Mouse (Mus musculus) cerebellum, postnatal 4 days (tissue): ENCODE measurements around the gene Cbx5.
"Not testable (repeated sequence)": the region's sequence is repeated elsewhere in the genome, so short reads cannot be mapped to it uniquely, and the experiment has no call there.

ENCODE experiments used
- DNase-seq, 2 experiments: peaks; one replicate each; pipeline ENCODE4 v3.0.0; 2022; ENCODE audit warnings: low spot score in 2 of 2, mixed read lengths in 1 of 2

Cbx5 gene

DNA sequence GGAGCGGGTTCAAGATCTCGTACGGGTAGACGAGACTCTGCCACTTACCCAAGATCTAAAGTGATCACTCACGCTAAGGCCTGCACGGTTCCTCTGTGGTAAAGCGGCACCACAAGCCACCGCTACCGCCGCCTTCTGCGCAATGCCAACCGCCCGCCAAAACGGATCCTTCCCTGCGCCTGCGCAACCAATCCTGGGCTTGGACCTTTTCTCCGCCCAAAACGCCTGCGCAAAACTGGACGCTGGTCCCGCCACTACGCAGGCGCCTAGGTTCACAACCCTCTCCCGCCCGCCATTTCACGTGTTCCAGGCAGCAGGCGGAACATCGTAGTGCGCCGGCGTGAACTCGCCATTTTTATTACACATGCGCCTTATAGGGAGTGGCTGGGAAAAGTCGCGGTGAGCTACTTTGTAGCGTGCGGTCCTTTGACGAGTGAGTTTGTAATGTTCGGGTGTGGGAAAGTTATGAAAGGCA is at the start of gene Cbx5:
TSS of gene Cbx5 (minus strand) at position 132 of the 475 bp plus-strand sequence.
- peak; percentile 93 to 96 for DNase-seq

DNA sequence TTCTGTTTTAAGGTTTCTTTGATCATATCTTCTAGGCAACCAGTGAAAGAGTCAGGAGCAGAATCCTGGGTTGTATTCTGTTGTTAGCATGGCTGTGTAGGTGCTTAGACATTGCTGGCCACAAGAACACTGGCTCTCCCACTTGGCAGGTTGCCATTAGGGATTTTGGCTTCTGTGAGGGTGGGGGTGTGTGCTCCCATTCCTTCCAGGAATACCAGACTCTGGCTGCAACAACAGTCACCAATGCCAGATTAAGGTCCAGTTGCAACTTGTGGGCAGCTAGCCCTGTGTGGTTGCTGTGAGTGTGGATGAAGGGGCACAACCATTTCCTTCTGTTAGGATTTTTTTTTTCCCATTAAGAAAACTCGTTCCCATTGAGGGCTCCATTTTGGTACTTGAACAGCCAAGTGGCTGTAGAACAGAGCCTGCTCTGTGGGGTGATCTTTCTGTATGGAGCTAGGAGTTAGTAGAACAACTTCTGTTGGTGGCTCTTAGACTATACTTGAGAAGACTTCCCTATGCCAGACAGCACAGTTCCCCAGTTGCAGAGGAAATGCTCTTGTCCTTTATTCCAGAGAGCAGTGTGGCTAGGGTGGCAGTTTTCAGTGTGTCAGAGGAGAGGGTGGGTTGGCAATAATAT is 46.3 kb upstream of the Cbx5 start:
- DNase-seq: peak in 1 of 2 experiments; percentile 65

DNA sequence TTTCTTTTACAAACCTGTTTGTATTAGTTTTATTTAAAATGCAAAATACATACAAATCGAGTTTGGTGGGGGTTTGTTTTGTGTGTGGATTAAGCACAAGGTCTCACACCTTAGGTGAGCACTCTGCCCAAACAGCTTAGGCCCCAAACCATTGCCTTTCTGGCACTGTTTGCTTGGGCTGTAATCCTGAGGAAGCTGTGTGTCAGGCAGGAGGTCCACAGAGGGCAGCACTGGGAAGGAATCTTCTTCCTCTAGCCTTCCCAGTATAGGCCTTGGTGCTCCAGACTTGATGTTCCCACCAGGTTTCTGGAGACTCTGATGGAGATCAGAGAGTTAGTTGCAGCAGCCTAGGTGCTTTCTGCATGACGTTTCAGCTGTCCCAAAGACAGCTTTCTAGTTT is 45.0 kb upstream of the Cbx5 start:
- DNase-seq: peak in 1 of 2 experiments; percentile 14

DNA sequence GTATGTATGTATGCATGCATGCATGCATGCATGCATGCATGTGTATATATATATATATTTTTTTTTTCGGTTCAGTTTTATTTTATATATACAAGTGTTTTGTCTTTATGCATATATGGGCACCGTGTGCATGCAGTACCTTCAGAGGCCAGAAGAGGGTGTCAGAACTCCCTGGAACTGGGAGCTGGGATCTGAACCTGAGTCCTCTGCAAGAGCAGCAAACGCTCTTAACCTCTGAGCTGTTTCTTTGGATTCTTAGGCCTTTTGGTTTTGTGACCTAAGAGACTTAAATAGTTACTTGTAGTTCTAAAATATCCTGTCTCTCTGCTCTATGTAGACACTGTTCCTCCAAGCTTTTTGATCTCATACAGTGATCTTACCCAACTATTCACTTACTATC is 44.5 kb upstream of the Cbx5 start:
- DNase-seq: peak in 1 of 2 experiments; percentile 57

DNA sequence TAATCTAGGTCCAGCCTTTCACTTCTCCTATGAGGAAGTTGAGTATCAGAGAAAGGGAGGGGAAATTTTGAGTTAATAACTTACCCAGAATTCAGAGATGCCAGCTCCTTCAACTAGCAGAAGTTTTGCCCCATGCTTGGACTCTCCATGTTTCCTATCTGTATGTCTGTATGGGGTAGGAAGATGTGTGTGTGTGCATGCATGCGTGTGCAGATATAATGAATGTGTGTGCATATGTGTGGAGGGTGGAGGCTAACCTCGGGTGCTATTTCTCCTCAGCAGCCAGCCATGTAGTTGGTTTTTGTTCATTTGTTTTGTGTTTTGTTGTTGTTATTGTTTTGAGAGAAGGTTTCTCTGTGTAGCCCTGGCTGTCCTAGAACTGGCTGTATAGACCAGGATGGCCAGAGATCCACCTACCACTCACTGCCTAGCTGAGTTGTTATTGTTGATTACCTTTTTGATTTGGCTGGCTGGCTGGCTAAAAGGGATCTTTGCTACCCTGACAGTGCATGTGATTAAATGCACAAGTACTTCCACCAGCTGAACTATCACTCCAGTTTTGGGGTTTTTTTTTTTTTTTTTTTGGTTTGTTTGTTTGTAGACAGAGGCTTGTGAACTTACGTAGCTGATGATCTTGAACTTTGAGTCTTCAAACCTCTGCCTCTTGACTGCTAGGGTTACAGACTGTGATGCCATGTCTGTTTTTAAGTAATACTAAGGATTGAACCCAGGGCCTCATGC is 42.0 kb upstream of the Cbx5 start:
- DNase-seq: no peak

DNA sequence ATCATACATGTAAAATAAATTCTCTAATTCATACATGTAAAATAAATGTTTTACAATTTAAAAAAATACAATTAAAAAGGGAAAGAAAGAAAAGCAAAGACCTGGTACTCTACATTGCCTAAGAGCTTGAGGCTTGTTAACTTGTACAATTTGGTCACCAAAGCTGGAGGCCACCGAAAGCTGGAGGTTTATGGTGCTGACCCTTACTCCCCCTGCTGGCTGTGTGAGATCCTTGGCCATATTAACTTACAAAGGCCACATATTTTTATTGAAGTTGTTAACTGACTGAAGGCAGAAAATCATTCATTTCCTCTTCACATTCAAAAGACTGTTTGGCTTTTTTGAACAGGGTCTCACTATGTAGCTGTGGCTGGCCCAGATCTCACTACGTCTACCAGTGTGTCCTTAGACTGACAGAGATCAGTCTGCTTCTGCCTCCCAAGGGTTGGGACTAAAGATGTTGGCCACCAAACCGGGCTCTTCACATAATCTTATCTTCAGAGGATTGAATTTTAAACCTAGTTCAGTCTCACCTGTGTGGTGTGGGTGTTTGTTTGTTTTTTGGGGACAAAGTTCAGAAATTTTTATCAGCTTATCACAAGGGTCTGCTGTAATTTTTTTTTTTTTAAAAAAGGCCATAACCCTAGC is 41.3 kb upstream of the Cbx5 start:
- DNase-seq: no peak

DNA sequence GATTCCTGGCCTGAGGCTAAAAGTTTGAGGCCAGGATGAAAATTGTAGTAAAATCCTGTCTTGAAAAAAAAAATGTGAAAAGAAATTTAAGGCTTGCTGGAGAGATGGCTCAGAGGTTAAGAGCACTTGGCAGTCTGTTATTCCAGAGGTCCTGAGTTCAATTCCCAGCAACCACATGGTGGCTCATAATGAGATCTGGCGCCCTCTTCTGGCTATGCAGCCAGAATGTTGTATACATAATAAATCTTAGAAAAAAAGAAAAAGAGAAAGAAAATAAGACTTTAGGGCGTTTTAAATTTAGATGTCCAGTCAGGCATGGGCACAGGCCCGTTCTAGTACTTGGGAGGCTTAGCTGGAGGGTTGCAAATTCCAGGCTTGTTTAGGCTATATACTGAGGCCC is 40.1 kb upstream of the Cbx5 start:
- no peak for DNase-seq

DNA sequence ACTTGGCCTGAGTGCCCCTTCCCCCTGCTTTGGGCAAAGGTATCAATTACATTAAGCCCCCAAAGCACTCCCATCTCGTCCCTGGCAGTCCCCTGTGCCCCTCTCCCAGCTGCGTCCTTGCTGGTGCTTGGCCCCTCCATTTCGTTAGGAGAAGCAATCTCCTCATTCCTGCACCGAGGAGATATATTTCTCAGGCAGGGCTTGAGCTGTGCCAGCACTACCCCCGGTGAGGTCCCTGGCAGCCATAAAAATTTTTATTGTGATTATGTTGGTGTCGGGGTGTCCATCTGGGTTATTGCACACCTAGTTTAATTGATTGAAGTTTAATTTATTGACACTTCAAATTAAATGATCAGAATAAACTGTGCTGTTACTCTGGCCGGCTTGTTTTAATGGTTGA is 38.3 kb upstream of the Cbx5 start:
- no peak for DNase-seq

DNA sequence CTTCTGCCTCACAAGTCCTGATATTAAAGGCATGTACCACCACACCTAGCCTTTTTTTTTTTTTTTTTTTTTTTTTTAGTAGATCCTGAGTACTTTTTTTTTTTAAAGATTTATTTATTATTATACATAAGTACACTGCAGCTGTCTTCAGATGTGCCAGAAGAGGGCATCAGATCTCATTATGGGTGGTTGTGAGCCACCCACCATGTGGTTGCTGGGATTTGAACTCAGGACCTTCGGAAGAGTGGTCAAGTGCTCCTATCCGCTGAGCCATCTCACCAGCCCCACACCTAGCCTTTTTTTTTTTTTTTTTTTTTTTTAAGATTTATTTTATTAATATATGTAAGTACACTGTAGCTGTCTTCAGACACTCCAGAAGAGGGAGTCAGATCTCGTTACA is 36.3 kb upstream of the Cbx5 start:
- DNase-seq: not testable (repeated sequence)

DNA sequence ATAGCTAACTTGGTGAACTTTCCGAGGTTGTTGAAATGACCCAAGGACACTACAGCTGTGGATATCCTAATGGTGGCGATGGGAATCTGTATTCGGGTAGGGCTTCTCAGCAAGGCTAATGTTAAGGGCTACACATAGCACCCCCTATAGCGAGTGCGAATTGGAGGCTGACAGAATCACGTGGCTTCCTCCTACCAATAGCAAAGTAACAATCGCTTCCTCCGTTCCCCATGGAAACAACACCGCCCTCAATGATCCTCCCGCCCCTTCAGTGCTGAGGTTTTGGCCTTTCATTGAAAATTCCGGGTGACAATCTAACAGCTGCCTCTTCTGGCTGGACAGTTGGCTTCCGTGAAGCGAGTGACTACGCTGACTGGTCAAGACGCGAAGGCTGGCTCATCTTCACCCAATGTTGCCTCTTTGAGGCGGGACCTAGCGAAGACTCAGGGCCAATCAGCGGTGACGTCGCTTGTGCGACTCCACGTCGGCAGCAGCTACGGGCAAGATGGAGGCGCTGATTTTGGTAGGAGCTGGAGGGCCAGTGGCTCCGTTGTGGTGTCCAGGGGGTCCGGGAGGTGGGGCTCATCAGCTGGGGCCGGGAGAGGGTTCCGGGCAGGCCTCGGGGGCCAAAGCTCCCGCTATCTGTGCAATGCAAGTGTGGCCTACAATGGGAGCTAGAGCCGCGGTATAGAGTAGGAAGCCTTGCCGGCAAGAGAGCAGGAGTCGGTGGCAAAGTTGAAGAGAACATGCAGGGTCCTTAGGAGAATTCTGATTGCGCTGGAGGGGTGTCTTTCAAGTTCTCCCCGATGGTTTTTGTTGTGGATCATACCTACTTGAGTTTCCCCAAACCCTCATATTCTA is 33.0 kb upstream of the Cbx5 start, which contains the start of gene Copz1:
TSS of gene Copz1 (plus strand) at position 296 of the 861 bp plus-strand sequence.
- DNase-seq: peak; percentile 81 to 91

DNA sequence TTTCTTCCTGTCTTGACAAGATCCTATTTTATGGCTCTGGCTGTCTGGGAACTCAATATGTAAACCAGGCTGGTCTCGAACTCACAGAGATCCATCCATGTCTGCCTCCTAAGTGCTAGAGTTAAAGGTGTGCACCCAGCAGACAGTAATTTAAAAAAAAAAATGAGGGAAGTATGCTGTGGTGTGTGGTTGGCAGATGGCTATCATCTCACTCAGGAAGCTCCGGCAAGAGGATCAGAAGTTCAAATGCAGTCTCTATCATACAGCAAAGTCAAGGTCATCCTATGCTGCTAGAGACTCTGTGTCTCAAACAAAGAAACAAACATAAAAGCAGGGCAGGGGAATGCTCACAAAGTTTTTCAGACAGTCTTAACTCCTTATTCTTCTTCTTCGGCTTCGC is 29.3 kb upstream of the Cbx5 start:
- DNase-seq: no peak

DNA sequence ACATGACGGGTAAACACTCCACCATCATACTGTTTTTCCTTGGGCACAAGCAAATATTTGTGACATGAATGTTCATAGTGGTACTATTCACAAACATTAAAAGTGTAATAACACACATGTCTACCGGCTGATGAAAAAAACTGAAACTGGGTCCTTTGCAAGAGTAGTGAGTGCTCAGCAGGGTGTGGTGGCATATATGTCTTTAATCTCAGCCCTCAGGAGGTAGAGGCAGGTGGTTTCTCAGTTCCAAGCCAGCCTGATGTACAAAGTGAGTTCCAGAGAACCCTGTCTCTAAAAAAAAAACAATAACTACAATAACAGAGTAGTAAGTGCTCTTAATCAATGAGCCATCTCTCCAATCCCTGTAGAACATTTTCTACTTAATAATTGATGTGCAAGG is 25.2 kb upstream of the Cbx5 start:
- no peak for DNase-seq

DNA sequence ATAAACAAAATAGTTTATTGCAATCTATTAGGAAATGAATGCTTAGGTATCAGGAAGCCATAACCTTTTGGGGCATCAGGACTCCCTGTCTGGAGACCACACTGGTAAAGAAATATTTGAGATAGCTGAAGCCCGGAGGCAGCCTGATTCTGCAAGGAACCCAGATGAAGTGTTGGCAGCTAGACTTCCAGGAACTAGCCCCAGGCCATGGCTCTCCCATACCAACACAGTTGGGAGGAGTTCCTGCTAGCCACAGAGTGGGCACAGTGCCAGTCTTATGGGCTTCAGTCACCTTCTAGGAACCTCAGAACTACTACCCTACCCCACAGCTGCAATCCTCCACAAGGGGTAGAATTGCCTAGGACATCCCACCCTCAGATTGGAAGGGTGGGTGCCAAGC is 20.4 kb upstream of the Cbx5 start:
- DNase-seq: no peak

DNA sequence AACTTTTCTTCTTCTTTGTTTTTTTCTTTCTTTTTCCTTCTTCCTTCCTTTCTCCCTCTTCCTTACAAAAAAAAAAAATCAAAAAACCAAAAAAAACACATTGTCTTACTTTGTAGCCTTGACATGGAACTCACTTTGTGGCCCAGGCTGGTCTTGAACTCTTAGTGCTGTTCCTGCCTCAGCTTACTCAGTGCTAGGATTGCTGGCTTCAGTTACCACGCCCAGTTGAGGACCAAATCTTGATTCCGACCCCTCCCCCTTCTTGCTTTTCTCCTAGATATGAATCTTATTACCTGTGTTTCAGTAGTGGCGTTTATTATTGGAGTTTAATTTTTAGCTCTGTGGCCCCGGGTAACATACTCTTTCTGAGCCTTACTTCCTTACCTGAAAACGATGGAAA is 19.5 kb upstream of the Cbx5 start:
- DNase-seq: no peak

DNA sequence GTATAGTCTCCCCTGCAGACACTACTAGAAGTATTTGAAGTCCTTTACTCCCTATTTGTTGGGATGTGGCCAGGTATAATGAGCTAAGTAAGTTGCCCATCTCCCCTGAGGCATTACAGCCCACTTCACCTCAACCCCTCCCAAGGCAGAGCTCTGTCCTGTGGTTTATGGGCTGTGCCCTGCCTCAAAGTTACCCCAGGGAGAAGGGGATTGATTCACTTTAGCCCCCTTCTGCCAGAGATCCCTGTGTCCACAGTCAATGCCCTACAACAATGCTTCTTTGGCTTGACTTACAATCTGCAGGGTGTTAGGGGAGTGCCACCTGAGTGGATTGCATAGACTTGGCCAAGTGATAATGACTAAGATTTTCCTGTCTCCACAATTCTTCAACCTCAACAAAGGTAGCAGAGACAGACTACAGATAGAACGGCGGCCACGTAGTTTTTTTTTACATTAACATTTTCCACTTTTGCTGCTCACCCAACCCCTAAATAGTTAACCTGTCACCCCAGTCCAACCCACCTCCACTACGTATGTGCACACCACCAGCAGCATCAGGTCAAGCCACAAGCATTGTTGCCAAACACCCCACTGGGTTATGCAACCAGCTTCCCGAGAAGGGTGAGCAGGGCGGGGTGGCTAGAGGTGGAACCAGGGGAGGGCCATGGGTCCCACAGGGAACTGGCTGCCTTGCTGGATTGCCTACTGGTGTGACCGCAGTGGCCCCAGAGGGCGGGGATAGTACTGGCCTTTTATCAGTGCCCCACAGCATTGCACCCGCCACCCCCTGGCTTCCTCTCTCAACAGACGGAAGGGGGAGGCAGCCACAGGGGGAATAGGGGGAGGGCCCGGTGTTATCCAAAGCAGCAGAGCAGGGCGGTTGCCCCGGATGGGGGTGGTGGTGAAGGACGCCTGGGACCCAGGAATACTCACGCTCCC is 18.4 kb upstream of the Cbx5 start, which contains the start of gene Nfe2:
TSS of gene Nfe2 (minus strand) at position 614 of the 939 bp plus-strand sequence.
- no peak for DNase-seq

DNA sequence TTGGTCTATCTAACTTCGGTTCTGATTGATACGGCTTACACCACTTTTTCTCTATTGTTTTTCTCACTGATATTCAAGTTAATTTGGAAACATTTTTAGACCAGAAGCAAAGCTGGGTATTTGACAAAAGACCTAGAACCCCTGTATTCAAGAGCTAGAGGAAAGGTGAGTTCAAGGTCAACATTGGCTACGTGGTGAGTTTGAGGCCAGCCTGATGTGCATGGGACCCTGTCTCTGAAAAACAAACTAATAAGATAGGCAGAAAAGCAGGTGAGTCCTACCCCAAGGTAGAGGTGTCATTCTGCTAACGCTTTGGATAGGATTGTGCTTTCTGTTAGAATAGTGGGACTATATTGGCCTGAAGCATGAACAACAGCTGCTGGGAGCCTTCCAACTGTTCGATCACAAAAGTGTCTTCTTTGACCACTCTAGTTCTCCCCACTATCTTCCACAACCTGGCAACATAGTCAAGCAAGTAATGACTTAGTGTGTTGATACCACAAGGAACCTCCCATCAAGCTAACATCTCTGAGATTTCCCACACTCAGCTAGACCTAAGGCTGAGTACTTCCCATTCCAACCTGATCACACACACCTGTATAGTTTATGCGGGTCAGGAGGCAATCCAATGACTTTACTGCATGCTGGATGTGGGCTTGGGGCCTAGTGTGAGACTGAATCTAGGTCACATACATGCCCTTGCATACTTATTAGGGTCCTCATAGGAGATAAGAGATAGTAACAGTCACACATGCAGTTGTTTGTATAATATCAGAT is 16.8 kb upstream of the Cbx5 start:
- DNase-seq: no peak

DNA sequence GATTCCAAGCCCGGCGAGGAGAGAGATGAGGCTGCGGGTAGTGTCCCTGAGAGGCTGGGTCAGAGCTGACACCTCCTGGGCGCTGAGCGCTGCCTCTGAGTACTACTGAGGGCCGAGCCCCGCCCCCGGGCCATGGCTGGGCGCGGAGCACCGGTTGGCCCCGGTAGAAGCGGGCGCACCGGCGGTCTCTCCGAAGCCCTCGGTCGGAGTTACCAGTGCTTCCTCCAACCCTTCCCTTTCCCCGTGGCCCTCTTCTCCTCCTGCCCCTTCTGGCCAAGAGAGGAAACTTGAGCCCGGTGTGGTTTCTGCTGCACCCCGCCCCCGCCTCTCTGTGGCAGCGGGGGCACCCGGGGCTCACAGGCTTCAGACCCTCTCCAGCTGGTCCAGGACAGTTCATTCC is 15.6 kb upstream of the Cbx5 start:
- no peak for DNase-seq

DNA sequence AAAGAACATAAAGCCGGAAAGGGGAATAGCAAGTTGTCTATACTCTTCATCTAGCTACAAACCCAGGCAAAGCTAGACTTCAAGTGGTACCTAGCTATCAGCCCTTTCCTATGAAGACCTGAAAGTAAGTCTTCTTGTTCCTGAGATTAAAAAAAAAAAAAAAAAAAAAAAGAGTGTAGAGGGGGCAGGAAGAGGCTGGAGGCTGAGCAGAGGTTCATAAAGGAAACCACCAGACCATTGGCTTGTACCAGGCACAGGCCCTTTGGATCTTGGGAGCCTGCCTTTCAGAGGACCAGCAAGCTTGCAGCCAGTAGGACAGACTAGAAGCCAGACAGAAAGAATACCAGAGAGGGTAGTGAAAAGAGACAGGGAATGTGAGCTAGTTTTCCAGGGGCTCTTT is 13.7 kb upstream of the Cbx5 start:
- DNase-seq: no peak

DNA sequence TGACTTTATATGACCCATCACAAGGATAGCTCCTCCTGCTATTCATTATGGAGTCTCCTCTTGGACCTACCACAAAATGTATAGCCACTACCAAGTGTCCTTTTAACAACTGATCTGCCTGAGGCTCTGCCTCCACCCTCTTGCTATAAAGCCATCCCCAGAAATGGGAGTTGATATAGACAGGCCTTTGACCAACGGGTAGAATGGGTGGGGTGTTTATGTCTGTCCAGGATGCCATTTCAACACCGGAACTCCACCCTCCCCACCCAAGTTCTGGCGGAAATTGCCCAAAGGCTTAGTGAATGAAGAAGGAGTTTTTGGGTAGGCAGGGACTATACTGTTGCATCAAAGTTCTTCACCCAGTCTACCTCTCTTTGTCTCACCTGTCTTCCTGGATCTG is 13.0 kb upstream of the Cbx5 start:
- DNase-seq: no peak

DNA sequence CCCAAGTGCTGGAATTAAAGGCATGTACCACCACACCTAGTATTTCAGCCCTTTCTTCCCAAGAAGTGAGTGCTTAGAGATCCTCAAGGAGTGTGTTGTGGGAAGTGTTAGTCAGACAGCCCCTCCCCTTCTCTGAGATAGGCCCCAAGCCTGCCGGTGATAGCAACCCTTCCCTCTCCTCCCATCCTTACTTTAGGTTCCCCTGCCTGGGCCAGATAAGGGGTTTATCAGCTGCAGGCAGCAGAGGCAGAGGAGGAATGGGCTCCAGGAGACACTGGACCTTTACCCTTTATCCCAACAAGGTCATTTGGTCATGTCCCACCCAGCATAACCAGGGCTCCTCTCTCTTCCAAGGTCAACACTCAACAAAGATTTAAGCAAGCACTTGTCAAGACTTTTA is 12.0 kb upstream of the Cbx5 start:
- DNase-seq: no peak
